Mouse (Mus musculus): ENCODE results near the gene Fam57b.

The Fam57b gene

GRCm38 (mm10) chr7:126868003-126868402 lies 70.5 kb downstream of the Fam57b start:
- DNase-seq (ENCODE audit: low read depth, low spot score): no peak

GRCm38 (mm10) chr7:126869780-126870519 lies 72.5 kb downstream of the Fam57b start:
- DNase-seq (ENCODE audit: low read depth, low spot score): no peak

- DNase-seq (ENCODE audit: low read depth, low spot score): no peak
Observed at GRCm38 (mm10) chr7:126870520-126870891, 73.0 kb downstream of the Fam57b start.

GRCm38 (mm10) chr7:126877239-126877638 lies 79.8 kb downstream of the Fam57b start:
- no peak for DNase-seq (ENCODE audit: low read depth, low spot score)
